Mouse (Mus musculus) intestine, embryonic 14.5 days (tissue): ENCODE measurements around the gene Ppm1h. TPM values are rescaled to one million over a fixed set of nuclear protein-coding genes. Genes with fewer than 3 reads are reported as not detected.
A peak's percentile ranks its signal among the peaks of the same experiment; 100 is the strongest.

ENCODE experiments used
- ATAC-seq: fragments of 200-750 bp; cut with Nextera tagmentation; replicated peaks from 2 replicates; pipeline ENCODE4 v1.8.0; 2017; ENCODE audit warnings: low read depth, moderate number of reproducible peaks, moderate TSS enrichment, moderate library complexity; ENCODE audit not compliant: low FRiP score, low TSS enrichment
- DNase-seq: peaks from one replicate; pipeline ENCODE4 v3.0.0-alpha.2; 2018; ENCODE audit warnings: low spot score
- H3K27ac ChIP-seq: fragments of 300-500 bp; sonication (generic); 2 replicates; pipeline ENCODE4 v1.5.1; 2014; ENCODE audit warnings: low read depth, mild to moderate bottlenecking, control low read depth
- H3K27me3 ChIP-seq: fragments of 300-500 bp; sonication (generic); replicated peaks from 2 replicates; pipeline ENCODE4 v1.6.1; 2014; ENCODE audit warnings: low read length, control low read depth; ENCODE audit not compliant: control insufficient read depth, insufficient read depth
- H3K36me3 ChIP-seq: fragments of 300-500 bp; sonication (generic); 2 replicates; pipeline ENCODE4 v1.6.1; 2014; ENCODE audit warnings: low read length, control low read depth; ENCODE audit not compliant: control insufficient read depth, insufficient read depth
- H3K4me1 ChIP-seq: fragments of 300-500 bp; sonication (generic); replicated peaks from 2 replicates; pipeline ENCODE4 v1.6.1; 2014; ENCODE audit warnings: low read length, control low read depth, mixed read lengths; ENCODE audit not compliant: control insufficient read depth, insufficient read depth
- H3K4me2 ChIP-seq: fragments of 300-500 bp; sonication (generic); 2 replicates; pipeline ENCODE4 v1.6.1; 2014; ENCODE audit warnings: low read length
- H3K4me3 ChIP-seq: fragments of 300-500 bp; sonication (generic); 2 replicates; pipeline ENCODE4 v1.5.1; 2014; ENCODE audit warnings: low read depth, low read length, control low read depth, mixed read lengths
- H3K9ac ChIP-seq: fragments of 300-500 bp; sonication (generic); 2 replicates; pipeline ENCODE4 v1.6.1; 2014; ENCODE audit warnings: mild to moderate bottlenecking, low read length
- H3K9me3 ChIP-seq: fragments of 300-500 bp; sonication (generic); 2 replicates; pipeline ENCODE4 v1.6.1; 2016; ENCODE audit warnings: low read length, control low read depth; ENCODE audit not compliant: control insufficient read depth
- WGBS: fragments of 180-500 bp; shearing (Covaris S2); extraction: QIAGEN DNeasy Blood & Tissue Kit; methylation state at CpG from one replicate; pipeline ENCODE4 v1.1.7; 2014; 5-methylcytosine and 5-hydroxymethylcytosine counted together
- polyA plus RNA-seq: library from polyadenylated mRNA; unstranded; fragments of >200 nt; fragmentation: Nextera tagmentation; extraction: Ambion mirVana; gene quantifications from 2 replicates; pipeline ENCODE4 v1.2.1, GENCODE M21; 2014

The Ppm1h gene
- polyA plus RNA-seq, 1 experiment from 2014 or later = 13.2 TPM

DNA sequence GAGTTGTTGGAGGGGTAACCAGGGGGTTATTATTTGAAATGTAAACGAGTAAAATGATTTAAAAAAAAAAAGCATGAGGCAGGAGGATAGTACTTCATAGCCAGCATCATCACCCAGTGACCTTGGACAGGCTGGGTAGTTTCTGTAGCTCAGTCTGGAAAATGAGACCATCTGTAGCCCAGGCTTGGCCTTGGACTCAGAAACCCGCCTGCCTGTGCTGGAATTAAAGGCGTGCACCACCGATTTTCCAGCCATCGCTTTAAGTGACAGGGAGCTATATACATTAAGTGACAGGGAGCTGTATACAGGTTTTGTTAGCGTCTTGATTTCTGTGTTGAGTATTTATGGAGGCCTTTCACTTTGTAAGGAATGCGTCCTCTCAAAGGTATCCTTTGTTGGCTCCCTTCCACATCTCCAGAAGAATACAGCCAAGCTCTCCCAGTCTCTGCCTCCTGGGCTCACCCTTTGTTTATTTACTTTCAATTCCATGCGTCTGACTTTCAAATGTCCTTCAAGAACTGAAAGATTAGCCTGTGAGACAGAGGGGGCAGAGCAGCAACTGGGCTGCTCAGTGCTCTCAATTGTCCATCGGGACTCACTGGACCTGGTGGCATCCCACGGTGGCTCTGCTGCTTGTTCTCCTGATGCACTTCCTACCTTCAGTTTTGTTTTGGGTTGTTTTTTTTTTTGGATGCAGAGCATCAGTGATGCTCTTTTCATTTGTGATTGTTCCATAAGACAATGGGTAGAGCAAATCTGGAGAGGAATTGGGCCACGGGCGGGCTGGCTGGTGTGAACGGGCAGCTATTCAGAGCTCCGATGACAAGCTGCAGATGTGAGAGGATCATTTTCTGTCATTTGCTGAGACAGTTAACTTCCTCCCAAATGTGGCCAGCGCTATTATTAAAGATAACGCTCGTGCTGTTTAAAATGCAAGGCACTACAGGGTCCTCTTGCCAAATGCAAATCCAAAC, 74.7 kb downstream of the Ppm1h start:
- Histone ChIP-seq H3K9ac (no peak overlapping the region), H3K4me3 (no peak overlapping the region), H3K4me2 (0 out of 2 replicates have a peak overlapping the region, but pooled peaks have one; percentile 3), H3K9me3 (no peaks in the 10 kb centered on the region), H3K36me3 (no peaks in the 10 kb centered on the region), H3K4me1 (peaks cover 7% of the 10 kb centered on the region; the same call in 1 of the 2 replicates), H3K27ac (no peak overlapping the region), H3K27me3 (no peaks in the 10 kb centered on the region)
- DNase-seq (no peak), ATAC-seq (no peak)
- 49% methylated on average over 17 of the region's 17 CpGs for WGBS

DNA sequence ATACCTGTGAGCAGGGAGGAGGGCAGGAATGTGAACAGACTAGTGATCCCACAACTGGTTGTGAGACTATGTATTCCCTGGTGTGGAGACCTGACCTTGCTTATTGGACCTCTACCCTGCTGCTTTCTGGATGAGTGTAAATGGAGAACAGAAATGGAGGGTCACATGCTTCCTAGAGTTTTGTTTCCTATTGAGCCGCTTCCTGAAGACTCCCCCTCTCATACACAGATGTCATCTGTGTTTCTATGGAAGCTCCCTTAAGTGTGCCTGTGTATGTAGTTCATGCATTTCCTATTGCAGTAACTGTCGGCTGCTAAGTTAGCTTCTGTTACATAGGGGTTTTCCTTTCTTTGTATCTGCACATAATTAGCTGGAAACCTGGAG, 75.4 kb downstream of the Ppm1h start:
- Histone ChIP-seq H3K9ac (no peak overlapping the region), H3K36me3 (no peaks in the 10 kb centered on the region), H3K4me3 (no peak overlapping the region), H3K4me1 (peaks cover 7% of the 10 kb centered on the region; the same call in 1 of the 2 replicates), H3K9me3 (no peaks in the 10 kb centered on the region), H3K27me3 (no peaks in the 10 kb centered on the region), H3K4me2 (0 out of 2 replicates have a peak overlapping the region, but pooled peaks have one; percentile 3), H3K27ac (no peak overlapping the region)
- DNase-seq (no peak), ATAC-seq (no peak)
- WGBS = 45% methylated on average over 2 of the region's 2 CpGs

DNA sequence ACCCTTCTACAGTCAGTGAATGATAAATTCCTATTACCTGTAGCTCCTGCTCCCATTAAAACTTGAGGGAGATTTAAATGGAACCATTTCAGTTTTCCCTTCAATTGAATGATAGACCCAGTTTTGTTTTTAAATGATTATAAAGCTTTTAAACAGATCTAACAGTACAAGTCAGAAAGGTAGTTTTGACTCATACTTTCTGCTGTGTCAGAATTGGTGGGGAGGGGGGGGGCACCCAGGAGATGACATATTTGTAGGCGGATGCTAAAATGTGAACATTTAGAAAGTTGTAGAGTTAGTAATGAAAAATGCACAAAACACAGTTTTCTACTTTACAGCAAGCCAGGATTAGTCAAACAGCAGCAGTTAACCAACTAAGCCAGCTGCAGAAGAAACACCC, 76.4 kb downstream of the Ppm1h start:
- H3K36me3 ChIP-seq = no peaks in the 10 kb centered on the region
- H3K4me2 ChIP-seq = no peak overlapping the region
- H3K27me3 ChIP-seq = no peaks in the 10 kb centered on the region
- no peak overlapping the region for H3K27ac ChIP-seq
- H3K9me3 ChIP-seq = no peaks in the 10 kb centered on the region
- H3K4me3 ChIP-seq = no peak overlapping the region
- no peak for DNase-seq
- ATAC-seq = no peak
- H3K9ac ChIP-seq = no peak overlapping the region
- peaks cover 7% of the 10 kb centered on the region; the same call in 1 of the 2 replicates for H3K4me1 ChIP-seq
- 86% methylated on average over 1 of the region's 1 CpGs for WGBS

DNA sequence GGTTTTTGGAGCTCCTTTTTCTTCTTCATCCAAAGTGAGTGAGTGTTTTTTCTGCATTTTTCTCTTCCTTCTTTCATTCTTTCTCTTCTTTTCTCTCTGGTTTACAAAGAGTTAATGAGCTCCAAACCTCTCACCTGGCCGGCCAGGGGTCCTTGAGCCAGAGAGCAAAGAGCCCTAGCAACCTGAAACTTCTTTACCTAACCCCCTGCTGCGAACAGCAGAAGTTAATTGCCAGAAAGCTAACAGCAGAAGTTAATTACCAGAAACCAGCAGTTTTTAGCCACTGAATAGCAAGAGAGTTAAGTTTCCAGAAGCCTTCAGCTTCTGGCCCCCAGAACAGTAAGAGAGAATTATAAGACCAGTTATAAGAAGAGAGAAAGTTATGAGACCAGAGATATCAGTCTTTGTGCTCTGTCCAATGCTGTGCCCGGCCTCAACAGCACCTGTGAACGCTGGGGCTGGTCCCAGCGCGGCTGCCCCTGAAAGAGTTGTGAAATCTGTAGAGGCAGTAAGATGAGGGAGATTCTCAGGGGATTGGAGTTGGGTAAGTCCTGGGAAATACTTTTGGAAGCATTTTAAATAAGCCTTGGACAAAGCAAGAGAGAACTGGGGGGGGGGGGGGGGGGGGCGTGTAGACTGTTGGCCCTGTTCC, 78.4 kb downstream of the Ppm1h start:
- Histone ChIP-seq H3K27me3 (no peaks in the 10 kb centered on the region), H3K4me3 (no peak overlapping the region), H3K4me2 (no peak overlapping the region), H3K4me1 (peaks cover 7% of the 10 kb centered on the region; the same call in 1 of the 2 replicates), H3K36me3 (no peaks in the 10 kb centered on the region), H3K27ac (no peak overlapping the region), H3K9me3 (no peaks in the 10 kb centered on the region), H3K9ac (no peak overlapping the region)
- 22% methylated on average over 6 of the region's 7 CpGs for WGBS
- DNase-seq (no peak), ATAC-seq (no peak)

DNA sequence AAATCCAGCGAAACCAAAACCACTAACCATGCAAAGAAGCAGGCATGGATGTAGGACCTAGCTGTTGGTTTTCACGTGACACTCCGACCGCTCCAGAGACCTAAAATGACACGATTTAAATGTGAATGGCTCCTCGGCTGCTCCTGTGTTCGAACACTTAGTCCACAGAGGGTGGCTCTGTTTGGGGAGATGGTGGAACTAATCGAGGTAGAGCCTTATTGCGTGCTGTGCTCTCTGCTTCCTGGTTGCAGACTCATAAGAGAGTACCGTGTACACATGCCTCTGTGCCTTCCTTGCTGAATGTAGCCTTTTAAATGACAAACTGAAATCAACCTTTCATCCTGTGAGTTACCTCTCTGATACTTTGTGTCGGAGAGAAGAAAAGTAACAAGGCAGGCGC, 79.2 kb downstream of the Ppm1h start:
- Histone ChIP-seq H3K27ac (no peak overlapping the region), H3K4me1 (peaks cover 7% of the 10 kb centered on the region; the same call in 1 of the 2 replicates)
- 83% methylated on average over 12 of the region's 12 CpGs for WGBS

DNA sequence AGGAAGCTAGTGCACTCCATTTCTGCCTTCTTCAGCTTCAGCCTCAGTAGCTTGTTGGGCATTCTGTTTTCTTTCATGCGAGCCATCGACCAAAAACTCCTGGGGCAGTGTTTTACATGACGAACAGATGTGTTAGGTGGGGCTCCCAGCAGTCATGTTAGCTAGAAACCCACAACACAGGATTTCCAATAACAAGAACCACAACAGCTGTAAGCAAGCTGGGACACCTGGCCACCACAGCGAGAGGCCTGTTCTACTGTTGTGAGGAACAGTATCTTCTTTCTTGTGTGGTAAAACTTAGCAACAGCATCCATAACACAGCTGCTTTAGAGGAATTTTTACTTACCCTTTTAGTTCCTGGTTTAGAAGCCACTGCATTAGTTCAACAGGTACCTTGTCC, 79.8 kb downstream of the Ppm1h start:
- WGBS = 77% methylated on average over 4 of the region's 4 CpGs
- H3K27ac ChIP-seq = no peak overlapping the region
- no peaks in the 10 kb centered on the region for H3K9me3 ChIP-seq

More for the DNA sequence above, 79.2 kb downstream of the Ppm1h start:
- Histone ChIP-seq H3K4me2 (no peak overlapping the region), H3K9me3 (no peaks in the 10 kb centered on the region), H3K27me3 (no peaks in the 10 kb centered on the region), H3K9ac (no peak overlapping the region), H3K4me3 (no peak overlapping the region), H3K36me3 (no peaks in the 10 kb centered on the region)
- DNase-seq (no peak), ATAC-seq (no peak)

DNA sequence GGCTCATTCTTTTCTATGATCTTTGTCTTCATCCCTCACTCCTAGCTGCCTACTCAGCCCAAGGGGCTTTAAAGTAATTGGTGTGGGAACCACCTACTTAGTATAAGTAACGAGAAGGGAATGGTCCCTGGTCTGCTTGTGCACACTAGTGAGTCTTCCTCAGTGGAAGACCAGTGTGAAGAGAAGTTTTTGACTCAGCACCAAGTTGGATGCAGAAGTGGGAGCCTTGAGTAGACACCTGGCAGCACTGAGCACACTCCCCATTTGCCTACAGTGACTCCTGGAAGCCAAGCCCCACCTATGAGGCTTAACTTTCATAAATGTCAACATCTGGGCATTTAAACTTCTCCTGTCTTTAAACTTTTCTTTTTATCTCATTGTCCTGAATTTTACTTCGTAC, 81.2 kb downstream of the Ppm1h start:
- WGBS = 95% methylated on average over 2 of the region's 2 CpGs
- Histone ChIP-seq H3K9ac (no peak overlapping the region), H3K9me3 (no peaks in the 10 kb centered on the region), H3K27ac (no peak overlapping the region), H3K4me1 (peaks cover 4% of the 10 kb centered on the region; the same call in 1 of the 2 replicates), H3K4me2 (no peak overlapping the region), H3K27me3 (no peaks in the 10 kb centered on the region), H3K36me3 (no peaks in the 10 kb centered on the region), H3K4me3 (no peak overlapping the region)
- no peak for ATAC-seq
- DNase-seq = no peak

More for the DNA sequence above, 79.8 kb downstream of the Ppm1h start:
- H3K4me2 ChIP-seq = no peak overlapping the region
- peaks cover 7% of the 10 kb centered on the region; the same call in 1 of the 2 replicates for H3K4me1 ChIP-seq
- H3K27me3 ChIP-seq = no peaks in the 10 kb centered on the region
- no peak overlapping the region for H3K9ac ChIP-seq
- DNase-seq = no peak
- H3K36me3 ChIP-seq = no peaks in the 10 kb centered on the region
- no peak for ATAC-seq
- H3K4me3 ChIP-seq = no peak overlapping the region

DNA sequence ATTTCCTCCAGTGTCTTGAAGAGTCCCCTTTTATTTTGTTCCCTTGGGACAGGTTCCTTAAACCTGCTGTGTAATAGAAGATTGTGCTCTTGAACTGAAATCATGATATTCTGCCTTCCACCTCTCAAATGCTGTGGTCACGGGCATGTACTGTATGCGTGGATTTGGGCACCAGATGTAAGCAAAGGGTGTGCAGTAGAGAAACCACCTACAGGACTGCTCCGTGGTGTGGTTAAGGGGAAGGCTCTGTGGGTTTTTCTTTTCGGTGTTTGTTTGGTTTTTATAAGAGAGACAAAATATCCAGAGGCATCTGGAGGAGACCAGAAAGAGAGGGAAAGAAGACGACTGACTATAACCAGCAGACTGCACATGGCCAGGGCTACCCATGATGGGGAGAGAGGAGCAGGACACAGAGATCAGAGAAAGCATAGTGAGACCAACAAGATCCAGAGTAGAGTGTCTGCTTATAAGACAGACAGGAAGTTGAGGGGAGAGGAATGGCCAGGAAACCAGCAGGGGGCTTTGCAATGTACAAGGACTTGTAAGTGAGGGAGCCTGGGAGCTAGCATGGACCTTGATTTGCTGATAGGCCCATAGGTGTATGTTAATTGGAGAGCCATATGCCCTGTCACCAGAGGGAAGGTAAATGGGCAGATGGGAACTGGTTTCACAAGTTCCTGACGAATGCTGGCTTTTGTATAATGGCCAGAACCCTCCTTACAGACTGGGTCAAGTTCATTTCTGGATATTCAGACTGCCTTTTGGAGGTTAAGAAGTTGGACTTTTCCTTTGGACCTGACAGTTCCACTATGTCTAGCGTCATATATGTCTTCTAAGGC, 82.1 kb downstream of the Ppm1h start:
- Histone ChIP-seq H3K9me3 (no peaks in the 10 kb centered on the region), H3K27me3 (no peaks in the 10 kb centered on the region), H3K9ac (no peak overlapping the region), H3K36me3 (no peaks in the 10 kb centered on the region), H3K4me3 (no peak overlapping the region), H3K4me1 (peaks cover 4% of the 10 kb centered on the region; the same call in 1 of the 2 replicates), H3K4me2 (no peak overlapping the region), H3K27ac (no peak overlapping the region)
- DNase-seq = no peak
- 71% methylated on average over 7 of the region's 7 CpGs for WGBS
- no peak for ATAC-seq
